Mouse (Mus musculus): Measurements from ENCODE around the gene Lima1. TPM values are rescaled to one million over a fixed set of nuclear protein-coding genes. Genes with fewer than 3 reads are reported as not detected.
"Not testable (repeated sequence)": the region's sequence is repeated elsewhere in the genome, so short reads cannot be mapped to it uniquely, and the experiment has no call there.

Gene Lima1
- total RNA-seq, 2 experiments from 2014 or later: 9.9 to 11.0 TPM

DNA sequence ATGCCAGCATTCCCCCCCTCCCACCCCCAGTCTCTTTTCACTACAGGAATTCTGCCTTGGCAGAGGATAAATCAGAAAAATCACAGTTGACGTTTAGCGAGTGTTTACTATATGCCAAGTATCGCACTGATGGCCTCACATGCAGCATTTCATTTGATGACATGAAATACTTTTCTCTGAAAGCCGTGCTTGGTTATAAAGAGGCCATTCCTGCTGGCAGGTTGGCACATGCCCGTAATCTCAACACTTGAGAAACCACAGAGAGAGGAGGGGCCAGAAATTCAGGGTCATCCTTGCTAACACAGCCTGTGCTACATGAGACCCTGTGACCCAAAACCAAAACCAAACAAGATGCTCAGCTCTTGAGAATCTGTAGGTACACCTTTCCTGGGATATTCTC lies 77.4 kb downstream of the Lima1 start:
- intact Hi-C loops (cut with DNase I): no loop called here
- TF ChIP-seq CTCF (IDR thresholded peaks at IDR 0.05): no peak
- DNase-seq (ENCODE audit: extremely low spot score in 1 of 2, low spot score in 2 of 2): no peak
- no peak overlapping the region for H3K4me3 ChIP-seq
- H3K27ac ChIP-seq: no peak overlapping the region

DNA sequence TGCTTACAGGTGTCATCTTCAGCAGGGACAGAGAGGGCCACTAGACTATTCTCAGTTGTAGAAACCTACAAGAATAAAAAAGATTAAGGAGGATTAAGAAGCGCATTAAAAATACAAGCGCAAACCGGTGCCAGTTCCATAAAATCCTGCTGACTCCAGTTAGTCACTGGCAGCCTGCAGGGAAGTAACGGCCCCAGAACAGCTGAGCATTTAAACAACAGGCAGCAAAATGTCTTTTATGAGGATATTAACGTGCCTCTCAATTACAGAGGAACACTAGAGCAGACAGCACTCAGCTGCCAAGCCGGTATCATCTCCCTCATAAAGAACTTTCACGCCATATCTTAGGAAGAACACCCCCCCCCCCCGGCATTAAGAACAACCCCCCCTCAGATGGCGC lies 78.5 kb downstream of the Lima1 start:
- no peak for DNase-seq (ENCODE audit: extremely low spot score in 1 of 2, low spot score in 2 of 2)
- Histone ChIP-seq H3K4me3 (no peak overlapping the region), H3K27ac (no peak overlapping the region)
- intact Hi-C loops (cut with DNase I): no loop called here
- TF ChIP-seq CTCF (IDR thresholded peaks at IDR 0.05): no peak

DNA sequence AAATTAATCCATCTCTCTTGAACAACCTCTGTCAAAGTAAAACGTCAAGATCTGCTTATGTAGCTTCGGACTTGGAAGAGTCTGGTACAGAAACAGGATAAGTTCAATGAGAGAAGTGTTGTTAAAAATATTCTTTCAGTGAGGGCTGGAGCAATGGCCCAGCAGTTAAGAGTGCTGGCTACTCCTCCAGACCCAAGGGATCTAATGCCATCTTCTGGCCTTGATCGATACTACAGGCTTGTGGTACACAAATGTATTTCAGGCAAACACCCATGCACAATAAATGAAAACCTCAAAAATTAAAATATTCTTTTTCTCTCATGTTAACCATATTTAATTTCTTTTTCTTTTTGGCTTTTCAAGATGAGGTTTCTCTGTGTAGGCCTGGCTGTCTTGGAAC lies 79.2 kb downstream of the Lima1 start:
- Histone ChIP-seq H3K27ac (no peak overlapping the region), H3K4me3 (no peak overlapping the region)
- DNase-seq (ENCODE audit: extremely low spot score in 1 of 2, low spot score in 2 of 2): no peak
- peak; percentile 43 for TF ChIP-seq CTCF (IDR thresholded peaks at IDR 0.05)
- intact Hi-C loops (cut with DNase I): no loop called here

DNA sequence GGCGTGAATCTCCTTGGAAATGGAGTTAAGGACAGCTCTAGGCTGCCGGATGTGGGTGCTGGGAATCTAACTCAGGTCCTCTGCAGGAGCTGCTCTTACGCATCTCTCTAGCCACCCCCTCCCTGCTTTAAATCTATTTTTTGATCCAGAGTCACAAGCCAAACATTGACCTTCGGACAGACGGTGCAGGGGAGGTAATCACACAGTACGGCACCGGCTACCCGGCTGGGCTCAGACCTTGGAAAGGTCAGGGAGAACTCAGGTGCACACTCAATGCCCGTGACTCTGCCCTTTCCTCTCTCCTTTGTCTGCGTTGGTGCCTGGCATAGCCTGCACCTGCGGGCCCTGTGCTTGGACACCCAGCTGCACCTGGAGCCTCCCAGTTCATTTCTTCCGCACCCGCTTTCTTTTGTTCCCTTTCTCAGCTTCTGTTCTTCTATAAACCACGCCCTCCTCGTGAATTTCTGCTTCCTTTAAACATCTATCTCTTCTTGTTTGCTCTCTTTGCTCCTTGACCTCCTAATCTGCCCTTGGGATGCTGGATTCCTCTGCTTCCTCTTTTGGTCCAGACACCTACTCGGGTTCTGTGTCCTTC lies 82.9 kb downstream of the Lima1 start:
- no peak for TF ChIP-seq CTCF (IDR thresholded peaks at IDR 0.05)
- intact Hi-C loops (cut with DNase I): no loop called here
- no peak for DNase-seq (ENCODE audit: extremely low spot score in 1 of 2, low spot score in 2 of 2)
- Histone ChIP-seq H3K4me3 (no peak overlapping the region), H3K27ac (no peak overlapping the region)

DNA sequence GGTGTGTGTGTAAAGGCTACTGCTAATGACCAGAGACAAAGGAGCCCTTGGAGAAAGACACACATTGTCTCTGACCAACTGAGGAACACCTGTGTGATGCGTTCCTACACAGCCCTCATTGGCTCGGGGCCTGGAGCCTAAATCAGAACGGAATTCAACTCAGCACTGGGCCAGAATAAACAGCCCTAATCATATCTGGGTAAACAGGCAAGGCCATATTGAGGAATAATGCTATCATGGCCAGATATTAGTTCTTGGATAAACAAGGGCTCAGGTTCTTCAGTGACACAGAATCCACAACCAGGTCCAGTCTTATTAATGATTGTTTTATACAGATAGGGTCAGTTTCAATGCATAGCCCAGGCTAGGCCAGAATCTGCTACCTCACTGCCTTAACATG lies 84.3 kb downstream of the Lima1 start:
- Histone ChIP-seq H3K4me3 (no peak overlapping the region), H3K27ac (peak overlapping the region; percentile 70)
- DNase-seq (ENCODE audit: extremely low spot score in 1 of 2, low spot score in 2 of 2): no peak
- TF ChIP-seq CTCF (IDR thresholded peaks at IDR 0.05): no peak
- intact Hi-C loops (cut with DNase I): no loop called here

DNA sequence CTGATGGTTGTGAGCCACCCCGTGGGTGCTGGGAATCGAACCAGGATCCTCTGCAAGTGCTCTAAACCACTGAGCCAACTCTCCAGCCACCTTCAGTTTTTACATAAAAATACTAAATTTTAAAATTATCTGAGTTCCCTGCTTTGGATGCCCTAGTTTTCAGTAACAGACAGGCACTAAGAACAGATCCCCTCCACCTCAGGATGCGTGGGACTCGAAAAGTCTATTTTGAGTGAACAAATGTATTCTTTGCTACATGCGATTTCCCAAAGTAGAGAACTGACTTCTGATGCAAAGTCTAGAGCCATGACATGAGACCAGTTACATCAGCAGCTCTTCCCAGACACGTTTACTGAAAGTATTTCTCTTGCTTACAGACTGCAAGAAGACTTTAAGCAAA lies 84.8 kb downstream of the Lima1 start:
- H3K27ac ChIP-seq: peak overlapping the region; percentile 70; the same call in 1 of the 2 replicates
- no peak for TF ChIP-seq CTCF (IDR thresholded peaks at IDR 0.05)
- H3K4me3 ChIP-seq: no peak overlapping the region
- intact Hi-C loops (cut with DNase I): no loop called here
- DNase-seq (ENCODE audit: extremely low spot score in 1 of 2, low spot score in 2 of 2): no peak

DNA sequence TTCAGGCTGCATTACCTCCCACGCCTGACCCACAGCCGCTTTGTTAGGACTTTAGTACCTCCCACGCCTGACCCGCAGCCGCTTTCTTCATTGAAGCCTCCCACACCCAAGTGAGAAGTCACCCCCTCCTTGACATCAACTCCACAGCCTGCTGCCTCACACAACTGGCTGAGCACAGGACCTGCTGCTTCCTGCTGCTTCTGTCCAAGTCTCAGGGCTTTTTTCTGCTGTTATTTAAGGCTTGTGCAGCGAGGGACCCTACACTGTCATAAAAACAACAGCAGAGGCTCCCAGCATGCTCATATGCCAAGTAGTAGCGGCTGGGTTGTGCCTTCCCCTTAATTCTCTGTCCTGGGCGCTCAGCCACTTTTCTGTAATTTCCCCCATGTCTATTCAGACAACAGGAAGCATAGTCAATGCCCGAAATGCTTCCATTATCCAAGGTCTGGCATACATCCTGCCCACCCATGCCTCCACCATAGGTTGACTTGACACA lies 87.6 kb downstream of the Lima1 start:
- DNase-seq (ENCODE audit: extremely low spot score in 1 of 2, low spot score in 2 of 2): peak in 1 of 2 experiments; percentile 29

DNA sequence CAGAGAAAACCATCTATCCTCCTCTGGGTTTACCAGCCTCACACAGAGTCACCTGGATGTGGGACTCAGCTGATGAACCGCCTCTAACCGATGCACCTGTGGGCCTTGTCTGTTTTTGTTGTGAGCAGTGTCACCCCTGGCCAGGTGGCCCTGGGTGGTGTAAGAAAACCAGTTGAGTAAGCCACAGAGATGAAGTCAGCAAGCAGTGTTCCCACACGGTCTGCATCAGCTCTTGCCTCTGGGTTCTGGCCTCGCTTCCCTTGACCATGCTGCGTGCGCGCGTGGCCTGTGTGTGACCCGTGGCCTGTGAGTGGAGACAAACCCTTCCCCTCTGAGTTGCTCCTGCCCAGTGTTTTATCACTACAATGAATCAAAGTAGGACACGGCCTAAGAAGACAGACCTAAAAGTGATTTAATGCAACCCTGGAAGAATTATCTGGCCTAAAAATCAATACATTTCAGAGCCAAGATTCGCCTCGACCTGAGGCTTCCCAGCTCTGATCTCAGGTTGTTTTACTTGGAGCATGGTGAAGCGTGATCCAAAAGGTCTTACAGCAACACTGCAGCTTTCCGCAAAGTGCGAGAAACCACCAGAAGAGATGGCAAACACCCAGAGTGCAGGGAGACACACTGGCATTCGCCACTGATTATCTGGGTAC lies 96.5 kb downstream of the Lima1 start:
- no peak for DNase-seq (ENCODE audit: extremely low spot score in 1 of 2, low spot score in 2 of 2)
- no peak overlapping the region for H3K27ac ChIP-seq
- no peak overlapping the region for H3K4me3 ChIP-seq
- intact Hi-C loops (cut with DNase I): loop anchor here (2.0 to 10.0 kb wide), 2 partner anchors 182 to 364 kb away; no protein-coding TSS in a partner anchor
- no peak for TF ChIP-seq CTCF (IDR thresholded peaks at IDR 0.05)

More for the DNA sequence above, 87.6 kb downstream of the Lima1 start:
- no peak; the same call in 1 of the 2 replicates for TF ChIP-seq CTCF (IDR thresholded peaks at IDR 0.05)
- intact Hi-C loops (cut with DNase I): loop anchor here (10.0 kb wide), 1 partner anchor 117 kb away; no protein-coding TSS in a partner anchor
- H3K4me3 ChIP-seq: no peak overlapping the region
- no peak overlapping the region for H3K27ac ChIP-seq

DNA sequence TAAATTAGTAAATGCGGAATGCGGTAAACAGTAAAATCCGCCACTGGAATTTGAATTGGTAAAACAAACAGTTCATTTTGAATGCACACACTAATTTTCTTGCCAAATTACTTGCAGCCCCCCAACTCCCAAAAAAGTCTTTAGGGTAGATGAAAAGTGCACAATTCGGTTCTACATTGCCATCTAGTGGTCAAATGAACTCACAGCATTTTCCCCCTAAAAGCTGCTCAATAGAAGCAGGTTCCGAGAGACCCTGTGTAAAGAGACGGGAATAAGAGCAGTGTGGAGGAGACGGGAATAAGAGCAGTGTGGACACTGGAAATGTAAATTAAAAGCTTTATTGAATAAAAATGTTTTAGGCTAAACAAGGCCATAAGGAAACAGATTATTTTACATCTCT lies 97.1 kb downstream of the Lima1 start:
- TF ChIP-seq CTCF (IDR thresholded peaks at IDR 0.05): peak; percentile 89
- DNase-seq (ENCODE audit: extremely low spot score in 1 of 2, low spot score in 2 of 2): no peak
- no peak overlapping the region for H3K27ac ChIP-seq
- H3K4me3 ChIP-seq: no peak overlapping the region
- intact Hi-C loops (cut with DNase I): loop anchor here (2.0 to 10.0 kb wide), 2 partner anchors 181 to 363 kb away; no protein-coding TSS in a partner anchor

DNA sequence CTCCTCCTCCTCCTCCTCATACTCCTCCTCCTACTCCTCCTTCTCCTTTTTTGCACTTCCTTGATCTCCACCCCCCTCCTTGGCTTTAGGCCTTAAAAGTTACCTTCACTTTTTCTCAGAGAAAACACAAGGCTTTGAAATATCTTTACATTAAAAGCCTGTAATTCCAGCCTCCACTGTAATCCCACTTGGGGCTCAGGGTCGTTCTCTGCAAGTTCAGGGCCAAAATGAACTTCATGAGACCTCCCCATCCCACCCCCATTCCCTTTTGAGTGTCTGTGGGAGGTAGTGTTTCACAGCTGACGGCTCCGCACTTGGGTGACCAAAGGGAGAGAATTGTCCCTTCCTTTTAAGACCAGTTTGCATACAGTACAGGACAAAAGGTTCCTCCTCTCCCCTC lies 102.3 kb downstream of the Lima1 start:
- TF ChIP-seq CTCF (IDR thresholded peaks at IDR 0.05): no peak
- H3K27ac ChIP-seq: no peak overlapping the region
- no peak overlapping the region for H3K4me3 ChIP-seq
- no peak for DNase-seq (ENCODE audit: extremely low spot score in 1 of 2, low spot score in 2 of 2)
- intact Hi-C loops (cut with DNase I): loop anchor here (1.0 to 10.0 kb wide), 3 partner anchors 48 to 358 kb away; partner anchors contain the start of gene Cox14

DNA sequence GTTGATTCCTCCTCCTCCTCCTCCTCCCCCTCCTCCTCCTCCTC lies 102.6 kb downstream of the Lima1 start, which contains the start of gene Cers5:
Gene Cers5 (minus strand): TSS at position 5 of the 44 bp plus-strand sequence.
- peak within 1 kb of the TSS; percentile 72 for H3K4me3 ChIP-seq
- DNase-seq (ENCODE audit: extremely low spot score in 1 of 2, low spot score in 2 of 2): not testable (repeated sequence)
- intact Hi-C loops (cut with DNase I): loop anchor here (1.0 to 10.0 kb wide), 3 partner anchors 47 to 358 kb away; partner anchors contain the start of gene Cox14
- H3K27ac ChIP-seq: peak within 1 kb of the TSS; percentile 93

DNA sequence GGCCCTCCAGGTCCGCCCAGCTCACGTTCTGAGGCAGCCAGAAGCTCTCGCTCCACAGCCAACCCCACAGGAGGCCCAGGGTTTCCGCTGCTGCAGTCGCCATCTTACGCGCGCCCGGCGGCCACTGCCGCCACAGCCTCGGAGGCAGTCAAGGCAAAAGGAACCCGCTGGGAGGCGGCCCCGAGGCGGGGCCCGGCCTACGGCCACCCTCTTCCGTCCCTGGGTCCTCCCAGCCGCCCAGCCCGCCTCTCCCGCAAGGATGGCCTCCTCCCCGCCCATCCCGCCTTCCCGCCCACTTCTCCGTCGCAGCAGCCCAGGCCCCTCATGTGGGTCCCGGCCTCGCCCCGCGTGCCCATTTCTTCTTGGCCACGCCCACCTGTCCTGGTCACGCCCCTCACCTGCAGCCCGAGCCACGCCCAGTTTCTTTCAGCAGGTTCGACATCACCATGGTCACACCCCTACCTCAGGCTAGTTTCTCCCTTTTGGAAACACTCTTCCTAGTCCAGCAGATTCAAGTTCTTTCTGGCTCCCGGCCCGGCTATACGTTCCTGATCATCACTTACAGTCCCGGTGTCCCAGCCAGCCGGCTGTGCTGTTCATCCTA lies 102.9 kb downstream of the Lima1 start:
- intact Hi-C loops (cut with DNase I): loop anchor here (1.0 to 10.0 kb wide), 3 partner anchors 47 to 358 kb away; partner anchors contain the start of gene Cox14
- peak overlapping the region; percentile 93 for H3K27ac ChIP-seq
- TF ChIP-seq CTCF (IDR thresholded peaks at IDR 0.05): no peak; the same call in 1 of the 2 replicates
- peak overlapping the region; percentile 72 for H3K4me3 ChIP-seq
- DNase-seq (ENCODE audit: extremely low spot score in 1 of 2, low spot score in 2 of 2): peak; percentile 83 to 85
